Mouse (Mus musculus): ENCODE results near the gene Pdk2. TPM values are rescaled to one million over a fixed set of nuclear protein-coding genes. Genes with fewer than 3 reads are reported as not detected.

Pdk2 gene
- polyA plus RNA-seq, 1 experiment from 2014 or later, result 15.5 TPM

- H3K27ac ChIP-seq (replicated peaks; ENCODE audit: low read depth, low read length), result no peak overlapping the region
- 71% methylated on average over 10 of the region's 10 CpGs for WGBS
- no peak overlapping the region for H3K4me2 ChIP-seq (ENCODE audit: low read depth, low read length)
- DNase-seq (ENCODE audit: low spot score) (no peak), ATAC-seq (replicated peaks; ENCODE audit: insufficient number of reproducible peaks, low FRiP score, low TSS enrichment, low read depth) (no peak)
- H3K4me1 ChIP-seq (ENCODE audit: control insufficient read depth, insufficient read depth, low read length), result no peaks in the 10 kb centered on the region
- H3K9ac ChIP-seq (replicated peaks; ENCODE audit: low read length), result no peak overlapping the region
- H3K9me3 ChIP-seq (replicated peaks; ENCODE audit: control insufficient read depth, low read length), result no peaks in the 10 kb centered on the region
- H3K4me3 ChIP-seq (ENCODE audit: low read depth, low read length), result no peak overlapping the region
- H3K27me3 ChIP-seq (ENCODE audit: control insufficient read depth, insufficient read depth, low read length), result no peaks in the 10 kb centered on the region
- no peaks in the 10 kb centered on the region for H3K36me3 ChIP-seq (replicated peaks; ENCODE audit: control insufficient read depth, insufficient read depth, low read depth, low read length)
Observed at GRCm38 (mm10) chr11:95034902-95035301, 6.3 kb downstream of the Pdk2 start.

- ATAC-seq (replicated peaks; ENCODE audit: insufficient number of reproducible peaks, low FRiP score, low TSS enrichment, low read depth) (no peak), DNase-seq (ENCODE audit: low spot score) (no peak)
- Histone ChIP-seq H3K9ac (replicated peaks; ENCODE audit: low read length) (no peak overlapping the region), H3K9me3 (replicated peaks; ENCODE audit: control insufficient read depth, low read length) (no peaks in the 10 kb centered on the region), H3K36me3 (replicated peaks; ENCODE audit: control insufficient read depth, insufficient read depth, low read depth, low read length) (no peaks in the 10 kb centered on the region), H3K4me2 (ENCODE audit: low read depth, low read length) (no peak overlapping the region), H3K27me3 (ENCODE audit: control insufficient read depth, insufficient read depth, low read length) (no peaks in the 10 kb centered on the region), H3K4me3 (ENCODE audit: low read depth, low read length) (no peak overlapping the region), H3K4me1 (ENCODE audit: control insufficient read depth, insufficient read depth, low read length) (no peaks in the 10 kb centered on the region), H3K27ac (replicated peaks; ENCODE audit: low read depth, low read length) (no peak overlapping the region)
- 68% methylated on average over 14 of the region's 14 CpGs for WGBS
Observed at GRCm38 (mm10) chr11:95033617-95034016, 7.5 kb downstream of the Pdk2 start.

GRCm38 (mm10) chr11:95032945-95033344 lies 8.2 kb downstream of the Pdk2 start:
- H3K27me3 ChIP-seq (ENCODE audit: control insufficient read depth, insufficient read depth, low read length), result no peaks in the 10 kb centered on the region
- 25% methylated on average over 6 of the region's 6 CpGs for WGBS
- H3K9me3 ChIP-seq (replicated peaks; ENCODE audit: control insufficient read depth, low read length), result no peaks in the 10 kb centered on the region
- no peak overlapping the region for H3K4me3 ChIP-seq (ENCODE audit: low read depth, low read length)
- H3K4me2 ChIP-seq (ENCODE audit: low read depth, low read length), result no peak overlapping the region
- no peaks in the 10 kb centered on the region for H3K36me3 ChIP-seq (replicated peaks; ENCODE audit: control insufficient read depth, insufficient read depth, low read depth, low read length)
- no peak overlapping the region for H3K27ac ChIP-seq (replicated peaks; ENCODE audit: low read depth, low read length)
- H3K4me1 ChIP-seq (ENCODE audit: control insufficient read depth, insufficient read depth, low read length), result no peaks in the 10 kb centered on the region; the same call in 1 of the 2 replicates
- ATAC-seq (replicated peaks; ENCODE audit: insufficient number of reproducible peaks, low FRiP score, low TSS enrichment, low read depth), result no peak
- DNase-seq (ENCODE audit: low spot score), result no peak
- no peak overlapping the region for H3K9ac ChIP-seq (replicated peaks; ENCODE audit: low read length)

GRCm38 (mm10) chr11:95027850-95028470 lies 13.2 kb downstream of the Pdk2 start:
- peaks cover 12% of the 10 kb centered on the region for H3K36me3 ChIP-seq (replicated peaks; ENCODE audit: control insufficient read depth, insufficient read depth, low read depth, low read length)
- no peak for ATAC-seq (replicated peaks; ENCODE audit: insufficient number of reproducible peaks, low FRiP score, low TSS enrichment, low read depth)
- DNase-seq (ENCODE audit: low spot score), result no peak
- no peak overlapping the region for H3K9ac ChIP-seq (replicated peaks; ENCODE audit: low read length)
- H3K9me3 ChIP-seq (replicated peaks; ENCODE audit: control insufficient read depth, low read length), result no peaks in the 10 kb centered on the region
- no peaks in the 10 kb centered on the region; the same call in 1 of the 2 replicates for H3K4me1 ChIP-seq (ENCODE audit: control insufficient read depth, insufficient read depth, low read length)
- H3K4me2 ChIP-seq (ENCODE audit: low read depth, low read length), result no peak overlapping the region
- WGBS, result 41% methylated on average over 13 of the region's 13 CpGs
- H3K27me3 ChIP-seq (ENCODE audit: control insufficient read depth, insufficient read depth, low read length), result no peaks in the 10 kb centered on the region
- no peak overlapping the region for H3K4me3 ChIP-seq (ENCODE audit: low read depth, low read length)
- H3K27ac ChIP-seq (replicated peaks; ENCODE audit: low read depth, low read length), result no peak overlapping the region

GRCm38 (mm10) chr11:95026849-95027248 lies 14.3 kb downstream of the Pdk2 start:
- H3K36me3 ChIP-seq (replicated peaks; ENCODE audit: control insufficient read depth, insufficient read depth, low read depth, low read length), result peaks cover 17% of the 10 kb centered on the region
- ATAC-seq (replicated peaks; ENCODE audit: insufficient number of reproducible peaks, low FRiP score, low TSS enrichment, low read depth) (no peak), DNase-seq (ENCODE audit: low spot score) (no peak)
- no peak overlapping the region for H3K27ac ChIP-seq (replicated peaks; ENCODE audit: low read depth, low read length)
- H3K4me3 ChIP-seq (ENCODE audit: low read depth, low read length), result no peak overlapping the region
- H3K4me2 ChIP-seq (ENCODE audit: low read depth, low read length), result no peak overlapping the region
- 87% methylated on average over 6 of the region's 6 CpGs for WGBS
- no peak overlapping the region for H3K9ac ChIP-seq (replicated peaks; ENCODE audit: low read length)
- no peaks in the 10 kb centered on the region for H3K27me3 ChIP-seq (ENCODE audit: control insufficient read depth, insufficient read depth, low read length)
- no peaks in the 10 kb centered on the region for H3K9me3 ChIP-seq (replicated peaks; ENCODE audit: control insufficient read depth, low read length)
- no peaks in the 10 kb centered on the region; the same call in 1 of the 2 replicates for H3K4me1 ChIP-seq (ENCODE audit: control insufficient read depth, insufficient read depth, low read length)

GRCm38 (mm10) chr11:95026090-95026542 lies 15.0 kb downstream of the Pdk2 start:
- 70% methylated on average over 6 of the region's 6 CpGs for WGBS
- no peak for ATAC-seq (replicated peaks; ENCODE audit: insufficient number of reproducible peaks, low FRiP score, low TSS enrichment, low read depth)
- H3K4me1 ChIP-seq (ENCODE audit: control insufficient read depth, insufficient read depth, low read length), result no peaks in the 10 kb centered on the region; the same call in 1 of the 2 replicates
- no peaks in the 10 kb centered on the region for H3K9me3 ChIP-seq (replicated peaks; ENCODE audit: control insufficient read depth, low read length)
- peaks cover 20% of the 10 kb centered on the region for H3K36me3 ChIP-seq (replicated peaks; ENCODE audit: control insufficient read depth, insufficient read depth, low read depth, low read length)
- DNase-seq (ENCODE audit: low spot score), result no peak
- H3K27ac ChIP-seq (replicated peaks; ENCODE audit: low read depth, low read length), result no peak overlapping the region
- no peak overlapping the region for H3K4me2 ChIP-seq (ENCODE audit: low read depth, low read length)
- no peaks in the 10 kb centered on the region for H3K27me3 ChIP-seq (ENCODE audit: control insufficient read depth, insufficient read depth, low read length)
- no peak overlapping the region for H3K9ac ChIP-seq (replicated peaks; ENCODE audit: low read length)
- no peak overlapping the region for H3K4me3 ChIP-seq (ENCODE audit: low read depth, low read length)

GRCm38 (mm10) chr11:95025227-95026012 lies 15.7 kb downstream of the Pdk2 start:
- H3K4me1 ChIP-seq (ENCODE audit: control insufficient read depth, insufficient read depth, low read length), result no peaks in the 10 kb centered on the region; the same call in 1 of the 2 replicates
- no peak overlapping the region for H3K4me3 ChIP-seq (ENCODE audit: low read depth, low read length)
- H3K27me3 ChIP-seq (ENCODE audit: control insufficient read depth, insufficient read depth, low read length), result no peaks in the 10 kb centered on the region
- no peak overlapping the region for H3K9ac ChIP-seq (replicated peaks; ENCODE audit: low read length)
- DNase-seq (ENCODE audit: low spot score) (no peak), ATAC-seq (replicated peaks; ENCODE audit: insufficient number of reproducible peaks, low FRiP score, low TSS enrichment, low read depth) (no peak)
- 89% methylated on average over 11 of the region's 11 CpGs for WGBS
- H3K9me3 ChIP-seq (replicated peaks; ENCODE audit: control insufficient read depth, low read length), result no peaks in the 10 kb centered on the region
- H3K27ac ChIP-seq (replicated peaks; ENCODE audit: low read depth, low read length), result no peak overlapping the region
- H3K36me3 ChIP-seq (replicated peaks; ENCODE audit: control insufficient read depth, insufficient read depth, low read depth, low read length), result peaks cover 22% of the 10 kb centered on the region
- no peak overlapping the region for H3K4me2 ChIP-seq (ENCODE audit: low read depth, low read length)

Measured in embryonic facial prominence, embryonic 11.5 days (tissue).